12 mouse cellular contexts compared by ENCODE assay signal in the genomic region with DNA sequence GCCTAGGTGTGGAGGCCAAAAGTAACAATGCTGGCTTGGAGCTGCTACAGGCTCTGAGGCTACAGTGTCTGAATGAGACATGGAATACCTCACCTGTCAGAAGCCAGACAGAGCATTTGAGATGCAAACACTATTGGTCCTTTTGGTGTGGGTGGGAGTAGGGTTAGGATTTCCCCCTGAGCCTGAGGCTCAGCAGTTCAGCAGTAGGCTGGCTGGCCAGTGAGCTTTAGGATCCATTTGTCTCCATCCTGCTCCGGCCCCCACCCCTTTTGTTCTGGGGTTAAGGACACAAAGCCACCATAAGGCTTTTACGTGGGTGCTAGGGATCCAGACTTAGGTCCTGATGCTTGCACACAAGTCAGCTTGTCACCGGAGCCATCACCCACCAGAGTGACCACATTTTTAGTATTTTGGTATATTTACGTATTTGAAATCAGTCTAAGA.
"Had no signal": no experiment of that assay in that cellular context is flagged by ENCODE, and none has a peak within 500 bp of the region (broad histone marks: within the 10 kb centered on the region; RNA-seq: fewer than 3 reads in every experiment).

No protein-coding gene starts in this region.

- H3K27ac ChIP-seq: liver, embryonic 15.5 days; macrophage had no signal

- H3K4me3 ChIP-seq: liver, embryonic 15.5 days; megakaryocyte, embryonic 14.5 days had no signal

- DNase-seq: kidney, postnatal 10 days; left cerebral cortex, postnatal 4 days; lung, adult 2 months; lung, postnatal 10 days; right cerebral cortex, postnatal 25 days; thymus, adult 18-20 months; thymus, postnatal 14 days had no signal

- H3K9me3 ChIP-seq: liver, embryonic 15.5 days; megakaryocyte, embryonic 14.5 days had no signal

- H3K4me2 ChIP-seq: liver, embryonic 11.5 days; liver, embryonic 15.5 days; midbrain, embryonic 11.5 days had no signal

- H3K4me1 ChIP-seq: liver, embryonic 15.5 days; megakaryocyte, embryonic 14.5 days had no signal

- H3K36me3 ChIP-seq: liver, embryonic 15.5 days had no signal

- H3K9ac ChIP-seq: liver, embryonic 15.5 days had no signal
